Mouse (Mus musculus) heart, postnatal 0 days (tissue): ENCODE data around the gene Mdga1.

Experiments used
- CTCF ChIP-seq: IDR thresholded peaks from 2 replicates; pipeline ENCODE4 v1.5.1; 2016; ENCODE audit warnings: antibody characterized with exemption, control low read depth, low read depth
- EP300 ChIP-seq: IDR thresholded peaks from 2 replicates; pipeline ENCODE4 v1.6.1; 2016; ENCODE audit warnings: antibody characterized with exemption, low read depth

GRCm38 (mm10) chr17:29989653-29990052, 19.8 kb upstream of the Mdga1 start:
- TF ChIP-seq CTCF (no peak), EP300 (no peak)
